Mouse (Mus musculus) midbrain, embryonic 15.5 days (tissue): ENCODE data around the gene Vapa. TPM values are rescaled to one million over a fixed set of nuclear protein-coding genes. Genes with fewer than 3 reads are reported as not detected.
"Not testable (repeated sequence)": the region's sequence is repeated elsewhere in the genome, so short reads cannot be mapped to it uniquely, and the experiment has no call there.

Source experiments
- ATAC-seq: fragments of 200-750 bp; cut with Nextera tagmentation; replicated peaks from 2 replicates; pipeline ENCODE4 v1.8.0; 2017; ENCODE audit warnings: moderate TSS enrichment
- H3K27ac ChIP-seq: fragments of 300-500 bp; sonication (generic); 2 replicates; pipeline ENCODE4 v1.5.1; 2015; ENCODE audit warnings: mild to moderate bottlenecking, inconsistent platforms
- H3K27me3 ChIP-seq: fragments of 300-500 bp; sonication (generic); replicated peaks from 2 replicates; pipeline ENCODE4 v1.6.1; 2015; ENCODE audit warnings: inconsistent platforms
- H3K36me3 ChIP-seq: fragments of 300-500 bp; sonication (generic); replicated peaks from 2 replicates; pipeline ENCODE4 v1.6.1; 2015; ENCODE audit warnings: inconsistent platforms
- H3K4me1 ChIP-seq: fragments of 300-500 bp; sonication (generic); 2 replicates; pipeline ENCODE4 v1.6.1; 2015; ENCODE audit warnings: inconsistent platforms
- H3K4me2 ChIP-seq: fragments of 300-500 bp; sonication (generic); 2 replicates; pipeline ENCODE4 v1.6.1; 2015; ENCODE audit warnings: inconsistent platforms, mild to moderate bottlenecking, moderate library complexity
- H3K4me3 ChIP-seq: fragments of 300-500 bp; sonication (generic); 2 replicates; pipeline ENCODE4 v1.5.1; 2015; ENCODE audit warnings: mild to moderate bottlenecking, inconsistent platforms
- H3K9ac ChIP-seq: fragments of 300-500 bp; sonication (generic); 2 replicates; pipeline ENCODE4 v1.6.1; 2015; ENCODE audit warnings: mild to moderate bottlenecking, inconsistent platforms
- H3K9me3 ChIP-seq: fragments of 300-500 bp; sonication (generic); 2 replicates; pipeline ENCODE4 v1.6.1; 2016; ENCODE audit warnings: inconsistent platforms
- WGBS: fragments of 180-500 bp; shearing (Covaris S2); methylation state at CpG from one replicate; pipeline ENCODE4 v1.1.7; 2015; ENCODE audit warnings: mixed read lengths; 5-methylcytosine and 5-hydroxymethylcytosine counted together
- polyA plus RNA-seq: library from polyadenylated mRNA; unstranded; fragments of >200 nt; fragmentation: Nextera tagmentation; extraction: Ambion mirVana; gene quantifications from 2 replicates; pipeline ENCODE4 v1.2.1, GENCODE M21; 2015

Gene Vapa
- polyA plus RNA-seq, 1 experiment from 2014 or later: 259 TPM

GRCm38 (mm10) chr17:65643579-65643978 is 30.2 kb upstream of the Vapa start:
- Histone ChIP-seq H3K9me3 (no peaks in the 10 kb centered on the region), H3K4me1 (peaks cover 15% of the 10 kb centered on the region), H3K27me3 (no peaks in the 10 kb centered on the region), H3K27ac (peak overlapping the region; percentile 62), H3K4me3 (no peak overlapping the region), H3K36me3 (no peaks in the 10 kb centered on the region), H3K9ac (no peak overlapping the region), H3K4me2 (peak overlapping the region; percentile 24; the same call in 1 of the 2 replicates)
- 0 out of 2 replicates have a peak, but pooled peaks have one; percentile 5 for ATAC-seq
- 82% methylated on average over 5 of the region's 5 CpGs for WGBS

GRCm38 (mm10) chr17:65643051-65643521 is 29.7 kb upstream of the Vapa start:
- peak; percentile 79 for ATAC-seq
- H3K9ac ChIP-seq: no peak overlapping the region
- peaks cover 15% of the 10 kb centered on the region for H3K4me1 ChIP-seq
- no peaks in the 10 kb centered on the region for H3K36me3 ChIP-seq
- no peak overlapping the region for H3K4me3 ChIP-seq
- peak overlapping the region; percentile 62 for H3K27ac ChIP-seq
- no peaks in the 10 kb centered on the region for H3K9me3 ChIP-seq
- WGBS: 29% methylated on average over 10 of the region's 10 CpGs
- no peaks in the 10 kb centered on the region for H3K27me3 ChIP-seq
- H3K4me2 ChIP-seq: peak overlapping the region; percentile 24; the same call in 1 of the 2 replicates

GRCm38 (mm10) chr17:65642578-65642991 is 29.2 kb upstream of the Vapa start:
- Histone ChIP-seq H3K27me3 (no peaks in the 10 kb centered on the region), H3K4me3 (no peak overlapping the region), H3K27ac (peak overlapping the region; percentile 62), H3K4me2 (peak overlapping the region; percentile 24; the same call in 1 of the 2 replicates), H3K9me3 (no peaks in the 10 kb centered on the region), H3K36me3 (no peaks in the 10 kb centered on the region), H3K9ac (no peak overlapping the region), H3K4me1 (peaks cover 15% of the 10 kb centered on the region)
- ATAC-seq: peak; percentile 64
- WGBS: 17% methylated on average over 5 of the region's 5 CpGs

GRCm38 (mm10) chr17:65641734-65642218 is 28.4 kb upstream of the Vapa start, which contains the start of gene Txndc2:
Txndc2 (minus strand) TSS chr17:65642168.
- H3K9ac ChIP-seq: no peak within 1 kb of the TSS
- H3K27ac ChIP-seq: peak within 1 kb of the TSS; percentile 62
- no peaks in the 10 kb centered on the region for H3K9me3 ChIP-seq
- 91% methylated on average over 11 of the region's 11 CpGs for WGBS
- H3K36me3 ChIP-seq: no peaks in the 10 kb centered on the region
- no peak within 1 kb of the TSS for H3K4me3 ChIP-seq
- peaks cover 15% of the 10 kb centered on the region for H3K4me1 ChIP-seq
- no peak for ATAC-seq
- no peaks in the 10 kb centered on the region for H3K27me3 ChIP-seq
- peak within 1 kb of the TSS; percentile 24; the same call in 1 of the 2 replicates for H3K4me2 ChIP-seq

GRCm38 (mm10) chr17:65639144-65639543 is 25.8 kb upstream of the Vapa start:
- no peak overlapping the region for H3K4me2 ChIP-seq
- no peak overlapping the region for H3K4me3 ChIP-seq
- WGBS: 80% methylated on average over 1 of the region's 1 CpGs
- H3K4me1 ChIP-seq: peaks cover 15% of the 10 kb centered on the region
- H3K27me3 ChIP-seq: no peaks in the 10 kb centered on the region
- H3K36me3 ChIP-seq: no peaks in the 10 kb centered on the region
- H3K9ac ChIP-seq: no peak overlapping the region
- ATAC-seq: no peak
- H3K27ac ChIP-seq: no peak overlapping the region
- H3K9me3 ChIP-seq: no peaks in the 10 kb centered on the region

GRCm38 (mm10) chr17:65635715-65636360 is 22.5 kb upstream of the Vapa start:
- 85% methylated on average over 14 of the region's 14 CpGs for WGBS

GRCm38 (mm10) chr17:65629943-65630342 is 16.6 kb upstream of the Vapa start:
- no peak overlapping the region for H3K9ac ChIP-seq
- no peak for ATAC-seq
- WGBS: 80% methylated on average over 6 of the region's 6 CpGs

More at GRCm38 (mm10) chr17:65635715-65636360, 22.5 kb upstream of the Vapa start:
- Histone ChIP-seq H3K36me3 (no peaks in the 10 kb centered on the region), H3K27ac (no peak overlapping the region), H3K4me1 (no peaks in the 10 kb centered on the region), H3K4me2 (no peak overlapping the region), H3K4me3 (no peak overlapping the region), H3K27me3 (no peaks in the 10 kb centered on the region), H3K9me3 (no peaks in the 10 kb centered on the region), H3K9ac (no peak overlapping the region)
- no peak for ATAC-seq

GRCm38 (mm10) chr17:65628823-65629532 is 15.6 kb upstream of the Vapa start:
- WGBS: 90% methylated on average over 13 of the region's 13 CpGs

More at GRCm38 (mm10) chr17:65629943-65630342, 16.6 kb upstream of the Vapa start:
- no peak overlapping the region for H3K4me3 ChIP-seq
- H3K4me1 ChIP-seq: no peaks in the 10 kb centered on the region
- no peak overlapping the region for H3K27ac ChIP-seq
- no peaks in the 10 kb centered on the region for H3K27me3 ChIP-seq
- no peaks in the 10 kb centered on the region for H3K9me3 ChIP-seq
- H3K4me2 ChIP-seq: no peak overlapping the region
- no peaks in the 10 kb centered on the region for H3K36me3 ChIP-seq

GRCm38 (mm10) chr17:65626301-65626700 is 12.9 kb upstream of the Vapa start:
- no peak for ATAC-seq
- no peak overlapping the region for H3K4me3 ChIP-seq
- whole genome bisulfite sequencing: 93% methylated on average over 6 of the region's 6 CpGs
- H3K4me1 ChIP-seq: no peaks in the 10 kb centered on the region
- no peaks in the 10 kb centered on the region for H3K36me3 ChIP-seq
- no peak overlapping the region for H3K27ac ChIP-seq
- H3K9me3 ChIP-seq: no peaks in the 10 kb centered on the region
- no peak overlapping the region for H3K4me2 ChIP-seq
- H3K9ac ChIP-seq: no peak overlapping the region
- no peaks in the 10 kb centered on the region for H3K27me3 ChIP-seq

More at GRCm38 (mm10) chr17:65628823-65629532, 15.6 kb upstream of the Vapa start:
- not testable (repeated sequence) for H3K27ac ChIP-seq, H3K4me2 ChIP-seq, H3K4me1 ChIP-seq, H3K4me3 ChIP-seq, H3K27me3 ChIP-seq, H3K9me3 ChIP-seq, H3K36me3 ChIP-seq, H3K9ac ChIP-seq, ATAC-seq

- WGBS: 91% methylated on average over 6 of the region's 6 CpGs
- H3K27me3 ChIP-seq: no peaks in the 10 kb centered on the region
These were observed 12.2 kb upstream of the Vapa start for GRCm38 (mm10) chr17:65625563-65625962.

GRCm38 (mm10) chr17:65623130-65623529 is 9.8 kb upstream of the Vapa start:
- no peak for ATAC-seq
- H3K4me1 ChIP-seq: no peaks in the 10 kb centered on the region

More at GRCm38 (mm10) chr17:65625563-65625962, 12.2 kb upstream of the Vapa start:
- no peak for ATAC-seq
- no peak overlapping the region for H3K27ac ChIP-seq
- no peak overlapping the region for H3K4me3 ChIP-seq
- no peak overlapping the region for H3K4me2 ChIP-seq
- H3K4me1 ChIP-seq: no peaks in the 10 kb centered on the region
- H3K36me3 ChIP-seq: no peaks in the 10 kb centered on the region
- no peaks in the 10 kb centered on the region for H3K9me3 ChIP-seq
- H3K9ac ChIP-seq: no peak overlapping the region

GRCm38 (mm10) chr17:65618431-65618830 is 5.1 kb upstream of the Vapa start:
- H3K9ac ChIP-seq: no peak overlapping the region
- H3K9me3 ChIP-seq: no peaks in the 10 kb centered on the region
- WGBS: 87% methylated on average over 2 of the region's 2 CpGs
- no peak overlapping the region for H3K27ac ChIP-seq
- H3K4me2 ChIP-seq: no peak overlapping the region
- ATAC-seq: no peak
- peaks cover 4% of the 10 kb centered on the region; the same call in 1 of the 2 replicates for H3K4me1 ChIP-seq
- no peak overlapping the region for H3K4me3 ChIP-seq
- H3K27me3 ChIP-seq: no peaks in the 10 kb centered on the region
- no peaks in the 10 kb centered on the region for H3K36me3 ChIP-seq

More at GRCm38 (mm10) chr17:65623130-65623529, 9.8 kb upstream of the Vapa start:
- no peak overlapping the region for H3K4me2 ChIP-seq
- H3K36me3 ChIP-seq: no peaks in the 10 kb centered on the region
- H3K27ac ChIP-seq: no peak overlapping the region
- H3K27me3 ChIP-seq: no peaks in the 10 kb centered on the region
- no peak overlapping the region for H3K9ac ChIP-seq
- H3K4me3 ChIP-seq: no peak overlapping the region
- no peaks in the 10 kb centered on the region for H3K9me3 ChIP-seq
